In genomic region chr11:31555042-31555441, GRCm38 (mm10) we compare ENCODE assay signal across 8 mouse cellular contexts.
DNase-seq lines count a peak whose midpoint lies in the region.

No protein-coding gene starts in this region.

- intact Hi-C loops in left cerebral cortex, postnatal 14 days (cut with DNase I): no loop called here
- intact Hi-C loops in left cerebral cortex, postnatal 25 days (cut with DNase I): no loop called here
- intact Hi-C loops in heart, postnatal 14 days (cut with DNase I): no loop called here

- DNase-seq in left cerebral cortex, postnatal 14 days (ENCODE audit: low spot score in 2 of 2): peak; percentile 8 to 16
- no peak for DNase-seq in left cerebral cortex, postnatal 25 days (ENCODE audit: low spot score in 2 of 2)
- peak; percentile 61 to 63 for DNase-seq in cerebellum, adult 18-20 months
- DNase-seq in heart, postnatal 14 days: peak; percentile 58 to 74
- peak; percentile 78 to 92 for DNase-seq in kidney, postnatal 25 days
- DNase-seq in frontal cortex, postnatal 25 days (ENCODE audit: low spot score in 2 of 2): no peak
- no peak for DNase-seq in layer of hippocampus, adult 8-10 months (ENCODE audit: low spot score in 2 of 2)
- no peak for DNase-seq in adrenal gland, adult 2 months

Comparison
In these comparisons a context has a peak if more than half of its experiments do, and no peak if none do; other contexts are left out.
1. DNase-seq: peak in left cerebral cortex, postnatal 14 days (2 of 2), cerebellum, adult 18-20 months (2 of 2), heart, postnatal 14 days (2 of 2) and kidney, postnatal 25 days (2 of 2); none in left cerebral cortex, postnatal 25 days (0 of 2), frontal cortex, postnatal 25 days (0 of 2), layer of hippocampus, adult 8-10 months (0 of 2) and adrenal gland, adult 2 months (single experiment).